Mouse (Mus musculus) kidney, postnatal 4 days (tissue): ENCODE measurements at regions not wholly inside any gene's neighbourhood (a gene's known extent, or its start where the extent isn't known, plus 50 kb on each side); places are given as distances from the start of the nearest gene placed in this dataset.
"Not testable (repeated sequence)": the region's sequence is repeated elsewhere in the genome, so short reads cannot be mapped to it uniquely, and the experiment has no call there.

Experiments
- DNase-seq, 2 experiments: peaks; one replicate each; pipeline ENCODE4 v3.0.0; 2021; ENCODE audit warnings: mixed read lengths in 2 of 2

- DNase-seq: not testable (repeated sequence)
Observed at GRCm38 (mm10) chr14:53785547-53785946, 468.4 kb downstream of the Dad1 start.

GRCm38 (mm10) chr14:53777375-53777774, 476.5 kb downstream of the Dad1 start:
- no peak for DNase-seq

- peak; percentile 70 to 75 for DNase-seq
Observed at GRCm38 (mm10) chr14:53776717-53777116, 477.2 kb downstream of the Dad1 start.

- not testable (repeated sequence) for DNase-seq
Observed at GRCm38 (mm10) chr14:53766501-53766900, 487.4 kb downstream of the Dad1 start.

DNA sequence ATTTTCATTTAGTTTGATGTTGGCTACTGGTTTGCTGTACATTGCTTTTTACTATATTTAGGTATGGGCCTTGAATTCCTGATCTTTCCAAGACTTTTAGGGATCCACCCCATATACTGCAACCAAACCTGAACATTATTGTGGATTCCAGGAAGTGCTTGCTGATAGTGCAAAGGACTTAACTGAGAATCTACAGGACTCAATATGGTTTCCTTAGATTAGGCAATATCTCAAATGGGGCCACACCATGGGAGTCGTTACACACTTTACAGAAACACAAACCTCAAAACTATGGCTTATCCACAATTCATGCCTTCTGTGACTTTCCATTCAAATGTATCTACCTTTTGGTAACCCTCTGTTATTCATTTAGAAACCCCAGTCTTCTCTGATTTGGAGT, 488.0 kb downstream of the Dad1 start:
- not testable (repeated sequence) for DNase-seq

- DNase-seq: not testable (repeated sequence)
Observed at GRCm38 (mm10) chr14:53760578-53760977, 493.3 kb downstream of the Dad1 start.

DNA sequence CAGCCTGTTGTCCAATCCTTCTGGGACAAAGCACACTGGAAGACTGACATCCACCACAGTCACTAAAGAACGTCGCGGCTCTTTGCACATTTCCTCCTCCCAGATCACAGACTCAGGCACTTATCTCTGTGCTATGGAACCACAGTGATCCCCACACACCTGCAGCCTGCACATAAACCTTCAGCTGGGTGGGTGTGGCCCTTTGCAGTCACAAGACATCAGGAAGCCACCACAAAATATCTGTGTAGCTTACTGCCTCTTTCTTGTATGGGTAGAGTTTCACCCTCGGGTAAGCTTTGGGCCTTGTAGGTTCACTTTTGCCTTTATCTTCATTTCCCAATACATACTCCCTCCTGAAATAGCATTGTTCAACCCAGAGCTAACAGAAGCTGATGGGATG, 496.1 kb downstream of the Dad1 start:
- not testable (repeated sequence) for DNase-seq

DNA sequence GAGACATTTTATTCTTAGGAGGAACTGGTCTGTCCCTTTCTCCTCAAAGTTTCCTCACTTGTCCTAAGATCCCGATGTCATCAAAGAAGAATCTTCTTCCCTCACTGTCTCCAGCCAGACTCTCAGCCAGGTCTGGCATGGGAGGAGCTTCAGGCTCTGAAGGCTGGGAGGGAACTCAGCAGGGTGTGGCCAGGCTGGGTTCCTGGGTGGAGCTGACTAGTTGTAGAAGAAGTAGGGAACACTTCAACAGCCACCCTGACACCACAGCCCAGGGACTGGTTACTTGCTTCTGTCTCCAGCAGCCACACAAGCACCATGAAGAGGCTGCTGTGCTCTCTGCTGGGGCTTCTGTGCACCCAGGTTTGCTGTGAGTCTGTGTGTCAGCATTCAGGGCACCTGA, 496.8 kb downstream of the Dad1 start:
- DNase-seq: not testable (repeated sequence)

- no peak for DNase-seq
Observed at GRCm38 (mm10) chr14:53750703-53751441, 503.0 kb downstream of the Dad1 start.

GRCm38 (mm10) chr14:53743552-53743951, 510.4 kb downstream of the Dad1 start:
- not testable (repeated sequence) for DNase-seq

GRCm38 (mm10) chr14:53742864-53743263, 511.0 kb downstream of the Dad1 start:
- not testable (repeated sequence) for DNase-seq

DNA sequence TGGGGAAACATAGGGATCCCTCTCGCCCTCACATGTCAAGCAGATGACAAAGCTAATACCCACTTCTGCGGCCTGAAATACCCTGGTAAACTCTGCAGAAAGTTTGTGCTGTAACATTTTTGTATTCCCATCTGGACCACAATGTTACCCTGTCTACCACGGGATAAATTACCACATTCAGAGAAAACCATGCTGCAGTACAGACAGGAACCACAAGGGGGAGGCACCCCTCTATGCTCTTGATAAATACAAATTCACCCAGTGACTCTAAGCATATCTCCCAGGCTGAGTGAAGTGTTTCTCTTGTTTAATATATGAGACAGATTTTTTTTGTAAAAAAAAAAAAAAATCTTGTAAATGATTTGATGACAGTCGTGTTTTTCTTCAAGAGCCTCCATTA, 512.7 kb downstream of the Dad1 start:
- peak; percentile 66 to 70 for DNase-seq

GRCm38 (mm10) chr14:53737962-53738361, 515.9 kb downstream of the Dad1 start:
- DNase-seq: peak; percentile 1 to 2

DNA sequence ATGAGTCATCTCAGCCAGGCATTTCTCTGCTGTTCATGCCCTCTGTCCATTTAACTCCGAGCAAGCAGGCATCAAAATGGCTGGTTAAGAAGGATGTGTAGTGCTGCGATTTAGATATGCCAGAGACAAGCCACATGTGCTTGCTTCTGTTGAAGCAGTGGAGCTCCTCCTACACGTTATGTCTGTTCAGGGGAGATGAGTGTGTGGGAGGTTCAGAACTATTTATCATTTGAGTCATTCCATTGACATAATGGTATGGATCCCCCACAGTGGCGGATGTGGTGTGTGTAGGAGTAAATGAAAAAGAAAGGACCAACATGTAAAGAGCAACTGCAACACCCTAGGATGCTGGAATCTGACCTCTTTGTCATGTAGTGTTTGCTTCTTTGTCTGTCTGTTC, 517.6 kb downstream of the Dad1 start:
- DNase-seq: not testable (repeated sequence)

DNA sequence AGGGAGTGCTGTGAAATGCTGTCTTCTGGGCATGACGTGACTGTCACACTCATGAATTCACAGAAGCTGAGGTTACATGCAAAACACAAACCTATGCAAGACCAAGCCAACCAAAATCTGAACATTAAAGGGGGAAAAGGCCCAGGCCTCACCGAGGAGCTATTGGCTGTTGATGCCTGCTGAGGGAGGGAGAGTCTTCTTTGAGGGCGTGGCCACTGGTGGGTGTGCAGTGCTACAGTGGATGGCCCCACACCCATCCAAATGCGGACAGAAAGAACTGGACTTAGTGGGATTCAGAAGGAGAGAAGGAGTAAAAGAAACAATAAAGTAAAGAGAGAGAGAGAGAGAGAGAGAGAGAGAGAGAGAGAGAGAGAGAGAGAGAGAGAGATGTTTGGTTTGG, 522.3 kb downstream of the Dad1 start:
- not testable (repeated sequence) for DNase-seq

DNA sequence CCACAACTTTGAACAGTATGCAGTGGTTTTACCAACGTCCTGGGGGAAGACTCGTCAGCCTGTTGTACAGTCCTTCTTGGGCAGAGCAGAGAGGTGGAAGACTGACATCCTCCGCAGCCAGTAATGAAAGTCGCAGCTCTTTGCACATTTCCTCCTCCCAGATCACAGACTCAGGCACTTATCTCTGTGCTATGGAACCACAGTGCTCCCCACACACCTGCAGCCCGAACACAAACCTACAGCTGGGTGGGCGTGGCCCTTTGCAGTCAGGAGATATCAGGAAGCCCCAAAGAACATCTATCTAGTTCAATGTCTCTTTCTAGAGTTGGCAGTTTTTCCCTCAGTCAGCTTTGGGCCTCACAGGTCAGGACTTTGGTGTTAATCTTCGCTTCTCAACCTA, 524.0 kb downstream of the Dad1 start:
- DNase-seq: not testable (repeated sequence)

DNA sequence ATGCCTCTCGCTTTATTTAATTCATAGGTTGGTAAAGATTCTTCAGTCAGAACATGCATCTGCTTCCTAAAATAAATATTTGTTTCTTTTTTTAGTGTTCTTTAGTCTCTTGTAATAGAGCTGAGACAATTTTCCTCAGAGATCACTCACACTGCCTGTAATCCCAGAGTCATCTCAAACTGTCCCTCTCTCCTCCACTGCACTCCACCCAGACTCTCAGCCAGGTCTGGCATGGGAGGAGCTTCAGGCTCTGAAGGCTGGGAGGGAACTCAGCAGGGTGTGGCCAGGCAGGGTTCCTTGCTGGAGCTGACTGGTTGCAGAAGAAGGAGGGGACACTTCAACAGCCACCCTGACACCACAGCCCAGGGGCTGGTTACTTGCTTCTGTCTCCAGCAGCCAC, 524.8 kb downstream of the Dad1 start:
- DNase-seq: not testable (repeated sequence)

- not testable (repeated sequence) for DNase-seq
Observed at GRCm38 (mm10) chr14:53726914-53727313, 527.0 kb downstream of the Dad1 start.

DNA sequence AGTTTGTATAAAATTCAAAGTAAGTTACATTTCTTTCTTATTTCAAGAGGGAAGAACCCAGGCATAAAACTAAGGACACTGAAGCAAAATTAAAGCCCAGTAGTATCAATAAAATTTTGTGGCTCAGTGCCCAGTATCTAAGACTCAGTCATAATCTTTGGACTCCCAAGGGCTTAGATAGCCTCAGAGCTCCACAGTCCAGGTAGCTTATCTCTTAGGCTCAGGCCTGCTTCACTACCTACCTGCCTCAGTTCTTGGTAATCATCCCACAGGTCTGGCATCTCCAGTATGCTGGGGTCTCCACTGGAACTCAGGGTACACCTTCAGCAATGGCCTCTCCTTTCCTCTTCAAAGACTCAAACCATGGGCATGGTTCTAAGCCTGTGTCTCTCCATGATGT, 530.3 kb downstream of the Dad1 start:
- not testable (repeated sequence) for DNase-seq

DNA sequence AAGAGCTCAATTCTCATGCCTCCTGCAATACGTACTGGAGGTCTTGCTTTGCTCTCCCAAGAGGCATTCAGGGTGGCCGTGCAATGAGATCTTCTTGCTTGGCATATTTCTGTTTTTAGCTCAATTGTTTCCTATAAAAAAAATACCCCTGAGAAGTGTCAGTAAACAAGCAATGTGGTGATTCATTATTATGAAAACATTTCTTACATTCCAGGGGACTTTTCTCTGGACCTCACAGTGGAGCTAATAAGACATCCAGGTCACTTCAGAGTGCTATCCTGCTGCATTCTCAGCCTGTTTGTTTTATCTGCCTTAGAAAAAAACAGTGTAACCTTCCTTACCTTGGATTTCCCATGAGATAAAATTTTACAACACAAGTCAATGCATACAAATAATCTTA, 532.0 kb downstream of the Dad1 start:
- not testable (repeated sequence) for DNase-seq

DNA sequence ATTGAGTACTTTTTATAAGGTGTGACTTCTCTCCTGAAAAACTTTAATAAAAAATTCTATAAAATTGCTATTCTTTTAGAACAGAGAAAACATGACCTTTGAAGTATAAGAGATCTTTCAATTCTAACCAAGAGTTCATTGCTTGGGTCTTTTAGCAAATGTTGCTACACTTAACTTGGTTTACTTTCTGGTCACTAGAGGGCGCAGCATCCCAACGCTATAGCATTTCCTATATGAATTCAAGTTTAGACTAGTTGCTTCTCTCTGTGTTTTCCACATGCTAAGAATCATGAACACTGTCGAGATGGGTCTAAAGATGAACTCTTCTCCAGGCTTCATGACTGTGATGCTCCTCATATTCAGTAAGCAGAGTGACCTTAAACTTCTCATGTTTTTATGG, 544.3 kb downstream of the Dad1 start:
- DNase-seq: peak; percentile 11 to 23

DNA sequence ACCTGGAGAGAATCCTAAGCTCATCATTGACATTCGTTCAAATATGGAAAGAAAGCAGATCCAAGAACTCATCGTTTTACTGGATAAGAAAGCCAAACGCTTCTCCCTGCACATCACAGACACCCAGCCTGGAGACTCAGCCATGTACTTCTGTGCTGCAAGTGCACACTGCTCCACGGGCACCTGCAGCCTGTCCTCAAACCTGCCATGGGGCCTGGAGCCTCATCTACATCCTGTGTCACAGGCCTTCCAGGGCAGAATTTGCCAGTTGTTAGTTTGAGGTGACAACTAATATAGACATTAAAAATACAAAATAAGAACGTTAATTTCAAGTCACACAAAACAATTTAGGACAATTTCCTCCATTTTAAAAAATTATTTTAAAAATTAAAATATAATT, 549.6 kb downstream of the Dad1 start:
- not testable (repeated sequence) for DNase-seq

- DNase-seq: not testable (repeated sequence)
Observed at GRCm38 (mm10) chr14:53703593-53703992, 550.3 kb downstream of the Dad1 start.

- DNase-seq: not testable (repeated sequence)
Observed at GRCm38 (mm10) chr14:53684100-53684499, 569.8 kb downstream of the Dad1 start.
